Mouse (Mus musculus) spleen, adult 2 months (tissue): ENCODE results near the gene Foxa3.

Source experiments
- CTCF ChIP-seq: fragments of 200-500 bp; IDR thresholded peaks from 2 replicates; pipeline ENCODE4 v1.5.1; 2011; ENCODE audit warnings: mild to moderate bottlenecking, inconsistent platforms; ENCODE audit not compliant: insufficient read depth, insufficient read length, insufficient replicate concordance; ENCODE audit errors: extremely low read depth
- POLR2A ChIP-seq: fragments of 200-500 bp; IDR thresholded peaks from 2 replicates; pipeline ENCODE4 v1.6.1; 2011; ENCODE audit warnings: low read depth, low read length, inconsistent platforms

DNA sequence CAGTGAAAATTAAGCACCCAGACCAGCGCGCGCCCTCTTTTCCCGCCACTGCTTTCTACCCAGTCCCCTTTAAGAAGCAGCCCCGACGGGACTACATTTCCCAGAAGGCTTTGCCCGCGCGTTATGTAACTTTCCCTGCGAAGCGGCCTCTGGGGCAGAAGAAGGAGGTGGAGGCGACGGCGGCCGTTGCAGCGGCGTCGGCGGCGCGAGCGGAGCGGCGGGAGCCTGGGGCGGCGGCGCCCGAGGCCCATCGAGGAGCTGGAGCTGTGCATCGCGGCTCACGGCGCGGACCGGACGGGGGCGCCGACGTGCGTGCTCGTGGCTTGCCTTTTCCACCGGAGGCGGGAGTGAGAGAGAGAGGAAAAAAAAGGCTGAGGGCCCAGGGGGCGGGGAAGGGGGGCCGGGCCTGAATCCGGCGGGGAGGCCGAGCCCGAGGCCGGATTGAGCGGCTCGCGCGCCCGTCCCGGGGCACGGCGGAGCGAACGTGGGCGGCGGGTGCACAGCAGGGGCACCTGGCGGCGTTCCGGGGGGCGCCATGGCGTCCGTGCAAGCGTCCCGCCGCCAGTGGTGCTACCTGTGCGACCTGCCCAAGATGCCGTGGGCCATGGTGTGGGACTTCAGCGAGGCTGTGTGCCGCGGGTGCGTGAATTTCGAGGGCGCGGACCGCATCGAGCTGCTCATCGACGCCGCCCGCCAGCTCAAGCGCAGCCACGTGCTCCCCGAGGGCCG, 19.3 kb downstream of the Foxa3 start, which contains the start of gene Irf2bp1:
- TF ChIP-seq CTCF, result no peak
- peak; percentile 56; the same call in 1 of the 2 replicates for TF ChIP-seq POLR2A
